Mouse (Mus musculus): ENCODE data around the gene G6pdx.

G6pdx gene

DNA sequence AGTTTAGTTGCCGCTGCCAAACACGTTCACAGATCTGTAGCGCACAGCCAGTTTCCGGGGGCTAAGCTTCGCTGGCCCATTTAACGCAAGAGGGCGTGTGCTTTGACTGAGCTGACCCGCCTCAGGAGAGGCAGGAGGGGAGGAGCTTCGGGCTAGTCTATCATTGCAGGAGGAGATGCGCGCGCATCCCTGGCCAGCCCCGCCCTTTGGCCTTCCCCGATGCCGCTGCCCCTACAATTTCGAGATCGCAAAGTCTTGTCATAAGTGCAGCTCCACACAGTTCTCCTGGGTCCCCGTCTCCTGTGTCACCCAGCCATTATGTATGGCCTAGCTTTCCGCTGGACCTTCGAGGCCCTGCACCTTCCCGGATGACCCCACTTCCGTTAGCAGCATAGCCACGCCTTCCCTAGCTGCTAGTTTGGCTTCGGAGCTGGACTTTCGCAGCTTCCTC lies at the start of gene G6pdx:
TSS of gene G6pdx (minus strand) at position 369 of the 451 bp plus-strand sequence.
- peak; percentile 87 to 89 for DNase-seq

DNA sequence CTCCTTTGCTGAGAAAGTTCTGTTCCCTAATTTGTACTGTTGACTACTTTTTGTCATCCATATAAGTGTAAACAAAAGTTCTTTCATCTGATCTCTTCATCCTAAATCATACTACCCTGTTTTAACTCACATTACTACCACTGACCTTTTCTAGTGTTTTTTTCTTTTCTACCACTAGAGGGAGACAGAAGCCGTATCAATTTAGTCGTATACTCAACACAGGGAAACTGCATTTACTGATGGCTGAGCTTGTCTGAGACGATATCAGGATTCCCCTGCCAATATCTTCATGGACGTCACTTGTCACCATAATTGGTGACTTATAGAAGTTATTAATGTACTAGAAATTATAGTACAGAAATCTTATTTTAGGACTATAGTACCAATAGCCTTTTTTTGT lies 23.8 kb upstream of the G6pdx start:
- no peak for DNase-seq

DNA sequence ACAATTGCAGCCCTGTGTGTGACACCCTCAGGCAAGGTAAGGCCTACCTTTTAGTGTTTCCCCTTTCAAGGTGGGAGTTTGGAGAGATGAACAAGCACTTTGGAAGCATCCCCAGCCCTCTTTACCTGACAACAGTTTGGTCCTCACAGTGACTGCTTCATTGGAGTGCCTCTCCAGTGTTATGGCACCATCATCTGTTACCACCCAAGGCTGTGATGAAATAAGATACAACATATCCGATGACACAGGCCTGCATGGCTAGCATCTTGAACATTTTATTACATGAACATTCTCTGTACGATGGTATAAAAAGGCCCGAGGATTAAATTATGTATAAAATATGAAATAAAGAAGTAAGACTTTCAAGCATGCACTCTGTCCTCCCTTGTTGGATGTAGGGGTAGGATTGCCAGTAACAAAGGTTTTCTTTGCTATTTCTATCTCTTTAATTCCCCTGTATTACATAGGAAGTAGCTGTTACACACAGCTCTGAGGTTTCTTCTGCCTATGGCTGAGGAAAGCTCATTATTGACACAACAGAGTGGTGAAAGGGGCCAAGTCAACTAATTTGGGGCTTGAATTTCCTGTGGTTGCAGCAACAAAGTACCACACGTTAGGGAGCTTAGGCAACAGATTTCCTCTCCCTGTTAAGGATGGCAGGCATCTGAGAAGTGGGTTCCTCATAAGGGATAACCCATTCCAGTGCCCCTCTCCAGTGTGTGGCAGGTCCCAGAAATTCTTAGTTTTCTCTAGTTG lies 22.3 kb upstream of the G6pdx start:
- DNase-seq: no peak

DNA sequence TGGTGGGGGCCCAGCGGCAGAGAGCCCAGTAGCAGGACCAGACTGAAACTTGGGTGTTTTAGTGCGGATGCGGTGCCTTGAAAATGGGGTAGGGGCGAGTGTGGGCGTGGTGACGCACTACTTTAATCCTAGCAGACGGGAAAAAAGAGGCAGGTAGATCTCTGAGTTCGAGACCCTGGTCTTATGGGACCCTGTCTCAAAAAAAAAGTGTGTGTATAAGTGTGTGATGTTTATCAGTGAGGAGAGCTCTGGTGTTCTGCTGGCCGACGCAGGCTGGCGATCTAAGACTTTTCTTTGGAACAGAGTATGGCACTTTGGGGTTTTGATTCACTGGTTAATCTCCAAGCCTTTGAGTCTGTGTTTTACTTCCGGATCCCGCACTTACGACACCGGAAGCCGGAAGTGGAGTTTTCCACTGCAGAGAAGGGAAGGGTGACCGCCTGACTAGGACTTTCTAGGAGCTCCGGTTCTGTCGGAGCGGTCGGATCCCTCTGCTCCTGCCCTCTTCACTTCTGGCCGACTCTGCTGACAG lies 362 bp upstream of the G6pdx start:
- peak; percentile 58 to 69 for DNase-seq

DNA sequence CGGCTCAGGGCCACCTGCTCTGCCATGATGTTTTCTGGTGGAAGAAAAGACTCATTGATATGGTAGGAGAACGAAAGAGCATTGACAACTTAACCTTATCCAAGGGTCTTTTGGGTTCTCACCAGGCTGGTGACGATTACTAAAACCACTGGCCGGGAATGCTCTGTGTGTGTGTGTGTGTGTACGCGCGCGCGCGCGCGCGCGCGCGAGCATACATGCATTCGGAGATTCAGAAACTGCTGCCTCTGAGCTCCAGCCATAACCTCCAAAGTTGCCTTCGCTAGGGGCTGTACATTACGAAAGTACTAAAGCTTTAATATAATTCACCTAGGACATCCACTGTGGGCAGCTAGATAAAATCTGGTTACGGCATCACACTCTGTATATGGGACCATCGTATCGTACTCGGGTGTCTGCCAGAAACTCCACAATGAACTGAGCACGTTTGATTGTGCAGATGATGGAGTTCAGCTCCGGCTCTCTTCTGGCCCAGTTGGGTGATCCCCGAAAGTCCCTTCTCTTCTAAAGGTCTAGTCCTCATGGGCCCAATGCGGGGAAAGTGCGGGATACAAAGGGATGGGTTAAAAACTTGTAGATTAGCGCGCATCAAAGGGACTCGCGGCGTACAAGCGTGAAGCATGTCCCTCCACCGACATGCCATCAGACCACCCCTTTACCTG lies 708 bp downstream of the G6pdx start:
- no peak for DNase-seq

- no peak for DNase-seq
Observed at GRCm38 (mm10) chrX:74427116-74427515, 1.9 kb downstream of the G6pdx start.

DNA sequence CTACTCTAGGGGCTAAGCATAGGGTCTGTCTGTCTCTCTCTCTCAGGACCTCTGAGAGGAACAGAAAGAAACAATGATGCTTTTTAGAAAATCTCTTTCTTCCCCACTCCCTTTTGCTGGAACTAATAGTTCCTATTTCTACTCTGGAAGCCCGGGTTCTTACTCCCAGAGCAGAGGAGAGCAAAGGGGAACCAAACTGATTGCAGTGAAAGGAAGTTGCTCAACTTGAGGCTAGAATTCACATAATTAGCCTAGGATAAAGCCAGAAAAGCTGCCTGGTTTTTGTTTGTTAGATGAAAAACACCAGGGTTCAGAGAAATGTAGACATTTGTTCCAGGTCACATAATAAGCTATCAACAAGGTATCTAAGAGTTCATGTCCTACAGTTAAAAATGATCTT lies 2.7 kb downstream of the G6pdx start:
- no peak for DNase-seq

DNA sequence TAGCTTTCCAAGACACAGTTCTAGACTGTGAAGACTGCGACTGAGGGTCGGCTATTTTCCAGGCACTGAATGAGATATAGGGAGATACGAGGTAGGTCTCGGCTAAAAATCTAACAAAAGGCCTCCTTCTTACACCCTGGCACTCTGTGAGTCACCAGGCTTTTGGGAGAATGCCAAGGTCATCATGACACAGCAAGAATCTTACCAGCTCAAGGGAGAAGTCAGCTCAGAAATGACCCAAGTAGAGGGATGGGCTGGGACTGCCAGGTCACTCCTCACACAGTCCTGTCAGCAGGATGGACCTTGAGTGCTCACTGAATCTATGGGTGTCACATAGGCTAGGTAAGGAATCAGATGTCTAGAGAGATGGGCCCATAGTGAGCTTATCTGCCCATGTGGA lies 3.8 kb downstream of the G6pdx start:
- no peak for DNase-seq

DNA sequence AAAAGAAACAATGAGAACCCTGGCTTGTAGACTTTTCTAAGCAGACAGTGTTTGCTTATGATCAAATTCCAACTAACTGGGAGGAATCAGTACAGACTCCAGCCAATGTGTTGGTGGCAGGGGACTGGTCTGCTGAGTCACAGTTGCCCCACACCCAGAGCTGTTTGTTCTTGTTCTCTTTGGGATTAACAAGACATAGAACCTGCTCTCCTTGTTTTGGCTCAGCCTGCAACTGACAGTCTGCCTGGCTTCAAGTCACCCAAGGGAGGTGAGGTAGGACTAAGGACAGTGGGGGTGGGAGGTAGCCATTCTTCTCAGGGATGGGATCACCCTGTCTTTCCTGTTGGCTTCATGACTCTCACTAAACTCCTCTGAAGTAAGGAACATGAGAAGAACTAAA lies 4.6 kb downstream of the G6pdx start:
- no peak for DNase-seq

DNA sequence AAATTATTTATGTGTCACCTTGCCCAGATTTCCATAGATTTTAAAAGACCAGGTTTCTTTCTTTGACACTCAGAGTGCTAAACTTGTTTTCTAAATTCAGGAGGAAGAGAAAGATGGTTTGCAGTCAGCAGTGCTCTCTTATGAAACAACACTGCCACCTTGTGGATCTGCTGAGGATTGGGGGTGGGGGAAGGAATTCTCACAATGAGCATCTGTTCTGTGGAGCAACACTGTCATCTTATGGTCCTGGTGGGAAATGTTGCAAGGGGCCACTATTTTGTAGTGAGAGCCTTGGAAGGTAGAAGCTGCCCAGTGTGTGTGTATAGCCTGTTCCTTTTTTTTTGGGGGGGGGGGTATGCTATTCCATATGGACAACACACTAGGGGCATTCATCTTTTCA lies 15.6 kb downstream of the G6pdx start:
- peak; percentile 58 to 63 for DNase-seq

DNA sequence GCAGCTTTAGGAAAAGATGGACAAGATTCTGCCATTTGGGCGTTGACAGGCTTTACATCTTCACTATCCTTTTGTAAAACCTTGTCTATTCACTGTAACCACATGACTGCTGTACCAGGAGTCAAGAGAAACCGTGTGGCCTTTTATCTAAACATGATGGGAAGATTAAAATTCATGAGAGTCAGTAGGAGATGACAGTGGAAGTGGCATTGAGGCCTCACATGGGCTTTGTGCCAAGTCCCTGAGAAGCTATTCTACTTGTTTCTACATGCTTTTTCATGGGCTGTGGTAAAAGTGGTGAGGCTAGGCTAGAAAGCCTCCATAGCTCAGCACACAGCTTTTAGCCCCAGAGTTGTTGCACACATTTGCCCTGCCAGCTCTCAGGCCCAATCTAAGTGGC lies 20.7 kb downstream of the G6pdx start:
- no peak for DNase-seq

- DNase-seq: no peak
Observed at GRCm38 (mm10) chrX:74400136-74400535, 28.9 kb downstream of the G6pdx start.

DNA sequence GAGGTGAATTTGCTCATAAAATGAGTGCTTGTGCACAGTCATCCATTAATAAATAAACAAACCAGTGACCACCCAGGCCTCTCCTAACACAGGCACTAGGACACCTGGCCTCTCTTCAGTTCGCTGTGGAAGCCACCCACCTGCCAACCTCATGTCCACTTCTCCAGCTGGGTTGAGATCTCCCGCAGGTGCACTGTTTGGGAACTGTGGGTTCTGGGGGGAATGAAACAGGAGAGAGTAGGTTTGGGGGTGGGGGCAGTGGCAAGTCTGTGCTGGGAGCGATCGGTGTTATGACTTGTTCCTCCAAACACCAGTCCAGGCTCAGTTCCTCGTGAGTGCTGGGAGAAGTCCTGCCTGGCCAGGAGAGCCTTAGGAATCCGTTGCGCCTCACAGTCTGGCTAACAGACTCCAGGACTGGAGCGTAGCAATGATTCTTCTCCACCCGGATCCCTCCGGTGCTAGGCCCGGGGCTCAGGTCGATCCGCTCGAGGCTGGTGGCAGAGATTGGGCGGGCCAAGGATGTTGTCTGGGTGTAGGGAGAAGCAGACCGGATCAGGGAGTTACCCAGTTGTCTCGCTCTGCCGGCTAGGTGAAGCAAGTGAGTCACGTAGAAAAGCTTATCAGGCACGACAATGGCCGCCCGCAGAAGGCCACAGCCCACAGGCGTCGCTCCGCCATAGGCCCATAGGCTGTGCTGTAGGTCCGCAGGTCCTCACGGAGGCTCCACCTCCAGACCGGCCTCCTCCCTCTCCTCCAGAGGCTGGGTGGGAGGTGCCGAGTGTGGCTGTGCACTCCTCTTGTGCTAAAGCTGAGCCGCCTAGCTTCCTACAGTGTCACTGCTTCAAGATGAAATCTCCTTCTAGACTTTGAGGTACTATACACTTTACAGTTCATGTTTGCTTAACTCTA lies 36.2 kb downstream of the G6pdx start, which contains the start of the genes Fam3a and Ikbkg:
TSS of gene Fam3a (minus strand) at position 738 of the 909 bp plus-strand sequence.
TSS of gene Ikbkg (plus strand) at position 756 of the 909 bp plus-strand sequence.
- DNase-seq: peak; percentile 79 to 90

DNA sequence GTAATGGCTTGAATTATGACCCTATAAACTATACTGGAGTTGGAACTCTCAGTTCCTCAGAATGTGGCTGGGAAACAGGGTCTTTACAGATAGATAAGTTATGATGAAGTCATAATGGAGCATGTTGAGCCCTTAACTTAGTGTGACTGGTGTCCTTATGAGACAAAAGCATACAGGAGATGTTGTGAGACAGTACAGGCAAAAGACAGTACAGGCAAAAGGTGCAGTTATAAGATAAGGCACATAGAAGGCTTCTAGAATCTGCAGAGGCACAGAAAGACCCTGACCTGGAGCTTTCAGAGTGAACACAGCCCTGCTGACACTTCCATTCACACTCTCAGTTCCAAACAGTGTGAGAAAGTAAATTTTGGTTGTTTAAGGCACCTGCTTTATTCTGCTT lies 40.8 kb downstream of the G6pdx start:
- no peak for DNase-seq

GRCm38 (mm10) chrX:74384451-74384850 lies 44.5 kb downstream of the G6pdx start:
- DNase-seq: no peak

- DNase-seq: peak; percentile 83 to 88
Observed at GRCm38 (mm10) chrX:74372888-74373549, 56.0 kb downstream of the G6pdx start, which contains the start of the genes Ubl4a and Slc10a3. Ubl4a (minus strand) TSS chrX:74373218. Slc10a3 (minus strand) TSS chrX:74373349.

DNA sequence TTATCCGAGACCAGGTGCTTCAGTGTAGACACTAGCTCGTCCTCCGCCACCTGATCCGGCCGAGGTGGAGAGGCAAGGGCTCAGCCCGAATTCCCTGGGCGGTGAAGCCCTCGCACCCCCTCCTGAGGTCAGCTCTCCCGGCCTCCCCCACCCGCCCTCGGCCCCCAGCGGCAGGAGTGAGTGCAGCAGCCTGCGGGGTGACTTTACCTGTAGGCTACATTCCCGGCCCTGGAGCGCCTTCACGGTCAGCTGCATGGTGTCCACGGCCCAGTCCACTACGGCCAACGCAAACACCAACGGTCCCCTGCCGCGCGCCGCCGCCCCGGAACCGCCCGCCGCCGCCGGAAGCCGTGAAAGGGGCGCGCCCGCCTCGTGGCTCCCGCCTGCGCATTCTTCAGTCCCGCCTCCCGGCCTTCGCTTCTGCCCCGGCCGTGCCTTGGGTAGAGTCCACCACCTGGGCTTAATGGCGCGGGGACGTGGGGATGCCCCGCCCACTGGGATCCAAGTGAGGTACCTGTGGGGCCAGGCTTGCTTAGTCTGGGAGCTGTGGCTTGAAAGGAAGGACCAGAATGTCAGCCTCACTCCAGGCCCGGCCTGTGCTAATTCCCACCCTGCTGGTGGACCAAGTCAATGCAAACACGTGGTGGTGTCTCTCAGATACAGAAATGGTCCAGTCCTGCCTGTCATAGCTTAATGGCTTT lies 60.6 kb downstream of the G6pdx start:
- peak; percentile 61 to 66 for DNase-seq

GRCm38 (mm10) chrX:74367512-74367911 lies 61.5 kb downstream of the G6pdx start:
- no peak for DNase-seq
